Mouse (Mus musculus): Measurements from ENCODE around the gene Ptch1.

DNA sequence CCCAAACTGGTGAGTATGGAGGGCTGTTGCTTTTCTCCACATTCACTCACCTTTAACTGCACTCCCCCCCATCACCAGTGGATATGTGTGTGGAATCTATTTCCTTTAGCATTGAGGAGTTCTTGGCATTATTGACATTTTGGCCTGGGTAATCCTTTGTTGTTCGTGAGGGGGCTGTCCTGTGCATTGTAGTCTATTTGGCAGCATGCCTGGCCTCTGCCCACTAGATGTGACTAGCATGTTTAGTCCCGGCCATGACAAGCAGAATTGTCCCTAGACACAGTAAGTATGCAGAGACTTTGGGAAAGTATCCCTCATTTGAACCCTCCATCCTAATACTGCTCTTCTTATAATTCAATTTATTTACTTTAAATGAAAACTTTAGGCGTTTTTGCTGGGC lies 24.2 kb upstream of the Ptch1 start:
- TF ChIP-seq CTCF (IDR thresholded peaks at IDR 0.05; ENCODE audit: control insufficient read depth, insufficient read depth, insufficient read length) (no peak), CEBPB (IDR thresholded peaks at IDR 0.05; ENCODE audit: low read depth) (no peak), MYOG (IDR thresholded peaks at IDR 0.05; ENCODE audit: control insufficient read depth, extremely low read depth, insufficient read length) (no peak), USF1 (IDR thresholded peaks at IDR 0.05; ENCODE audit: low read depth) (no peak), MAX (IDR thresholded peaks at IDR 0.05) (no peak), MYOD1 (IDR thresholded peaks at IDR 0.05; ENCODE audit: control insufficient read depth, insufficient read length, low read depth) (no peak)

All from C2C12 (cell line).